Mouse (Mus musculus) kidney, postnatal 14 days (tissue): Measurements from ENCODE around the gene Gm13696.
"Not testable (repeated sequence)": the region's sequence is repeated elsewhere in the genome, so short reads cannot be mapped to it uniquely, and the experiment has no call there.

Source experiments
- DNase-seq: peaks from one replicate; pipeline ENCODE4 v3.0.0; 2022; ENCODE audit warnings: mixed read lengths

Gm13696 gene

GRCm38 (mm10) chr2:83972823-83973222, at the start of gene Gm13696:
TSS of gene Gm13696 (plus strand) at chr2:83973123.
- not testable (repeated sequence) for DNase-seq

DNA sequence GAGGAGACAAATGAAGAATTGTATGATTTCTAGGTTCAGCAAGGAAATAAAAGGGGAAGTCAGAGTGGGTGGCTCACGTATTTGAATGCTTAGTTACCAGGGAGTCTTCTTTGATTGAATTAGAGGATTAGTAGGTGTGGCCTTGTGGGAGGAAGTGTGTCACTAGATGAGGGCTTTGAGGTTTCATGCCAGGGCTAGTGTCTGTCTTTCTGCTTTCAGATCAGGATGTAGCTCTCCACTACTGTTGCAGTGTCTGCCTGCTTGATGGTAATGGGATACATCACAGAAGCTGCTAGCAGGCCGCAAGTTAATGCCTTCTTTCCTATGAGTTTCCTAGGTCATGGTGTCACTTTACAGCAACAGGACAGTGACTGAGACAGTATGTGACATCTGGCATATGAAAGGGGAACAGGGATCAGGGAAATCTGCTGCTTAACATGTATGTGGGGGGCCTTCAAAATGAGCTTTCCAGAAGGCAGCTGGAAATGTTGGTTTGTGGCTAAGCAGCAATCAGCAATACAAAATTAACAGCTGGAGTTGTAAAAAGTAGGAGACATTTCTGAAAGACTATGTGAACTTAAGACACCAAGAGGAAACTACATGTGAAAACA, 43.3 kb upstream of the Gm13696 start:
- DNase-seq, result no peak

GRCm38 (mm10) chr2:83940931-83941361, 32.0 kb upstream of the Gm13696 start, which contains the start of gene Zswim2:
TSS of gene Zswim2 (minus strand) at chr2:83941228.
- DNase-seq, result peak; percentile 44

DNA sequence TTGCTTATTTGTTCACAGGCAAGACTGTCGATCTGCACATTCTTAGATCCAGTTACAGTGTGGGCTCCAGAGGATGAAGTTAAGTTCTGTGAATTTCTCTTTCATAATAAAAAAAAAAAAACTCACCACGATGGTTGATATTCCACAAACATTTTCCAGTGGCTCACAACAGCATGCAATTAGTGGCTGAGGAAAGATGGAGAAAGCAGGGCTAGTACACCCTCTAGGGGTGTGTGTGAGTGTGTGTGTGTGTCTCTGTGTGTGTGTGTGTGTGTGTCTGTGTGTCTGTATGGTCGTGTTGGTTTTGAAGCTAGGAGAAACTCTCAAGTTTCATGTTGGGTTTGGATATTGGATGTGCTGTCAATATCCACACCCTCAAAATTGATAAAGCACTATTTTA, 31.5 kb upstream of the Gm13696 start:
- no peak for DNase-seq

DNA sequence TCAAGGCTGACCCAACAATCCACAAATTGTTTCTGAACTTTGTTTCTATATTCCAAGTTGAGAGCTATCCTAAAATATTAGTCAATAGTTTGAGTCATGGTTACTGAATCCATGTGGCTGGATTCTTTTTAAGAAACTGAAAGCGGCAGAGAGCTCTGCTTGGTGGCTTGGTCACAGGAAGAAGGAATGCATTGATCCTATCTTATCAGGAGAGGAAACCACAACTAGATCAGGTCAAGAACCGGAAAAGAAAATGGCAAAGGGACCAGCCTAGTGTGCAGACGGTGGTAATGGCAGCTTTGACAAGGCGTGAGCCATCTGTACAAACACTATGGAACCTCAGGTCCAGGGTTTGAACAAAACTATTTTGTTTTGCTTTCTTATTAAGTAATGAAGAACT, 31.1 kb upstream of the Gm13696 start:
- no peak for DNase-seq

DNA sequence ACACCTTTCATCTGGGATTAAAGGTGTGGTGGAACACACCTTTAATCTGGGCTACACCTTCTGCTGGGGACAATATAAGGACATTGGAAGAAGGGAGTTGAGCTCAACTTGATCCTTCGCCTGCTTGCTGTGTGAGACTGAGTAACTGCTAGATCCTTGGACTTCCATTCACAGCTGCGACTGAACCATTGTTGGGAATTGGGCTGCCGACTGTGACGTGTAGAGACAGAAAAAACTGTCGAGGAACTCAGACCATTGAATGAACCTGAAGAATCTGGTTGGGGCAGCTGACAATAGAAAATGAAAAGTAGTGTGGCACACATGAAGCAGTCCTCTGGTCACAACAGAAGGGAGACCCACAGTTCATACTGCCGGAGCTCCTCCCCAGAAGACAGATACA, 17.5 kb upstream of the Gm13696 start, which contains the start of gene Gm13698:
Gene Gm13698 (plus strand): TSS at position 301 of the 400 bp plus-strand sequence.
- not testable (repeated sequence) for DNase-seq

DNA sequence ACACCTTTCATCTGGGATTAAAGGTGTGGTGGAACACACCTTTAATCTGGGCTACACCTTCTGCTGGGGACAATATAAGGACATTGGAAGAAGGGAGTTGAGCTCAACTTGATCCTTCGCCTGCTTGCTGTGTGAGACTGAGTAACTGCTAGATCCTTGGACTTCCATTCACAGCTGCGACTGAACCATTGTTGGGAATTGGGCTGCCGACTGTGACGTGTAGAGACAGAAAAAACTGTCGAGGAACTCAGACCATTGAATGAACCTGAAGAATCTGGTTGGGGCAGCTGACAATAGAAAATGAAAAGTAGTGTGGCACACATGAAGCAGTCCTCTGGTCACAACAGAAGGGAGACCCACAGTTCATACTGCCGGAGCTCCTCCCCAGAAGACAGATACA, 11.7 kb upstream of the Gm13696 start, which contains the start of gene Gm13693:
Gene Gm13693 (plus strand): TSS at position 301 of the 400 bp plus-strand sequence.
- DNase-seq, result not testable (repeated sequence)

DNA sequence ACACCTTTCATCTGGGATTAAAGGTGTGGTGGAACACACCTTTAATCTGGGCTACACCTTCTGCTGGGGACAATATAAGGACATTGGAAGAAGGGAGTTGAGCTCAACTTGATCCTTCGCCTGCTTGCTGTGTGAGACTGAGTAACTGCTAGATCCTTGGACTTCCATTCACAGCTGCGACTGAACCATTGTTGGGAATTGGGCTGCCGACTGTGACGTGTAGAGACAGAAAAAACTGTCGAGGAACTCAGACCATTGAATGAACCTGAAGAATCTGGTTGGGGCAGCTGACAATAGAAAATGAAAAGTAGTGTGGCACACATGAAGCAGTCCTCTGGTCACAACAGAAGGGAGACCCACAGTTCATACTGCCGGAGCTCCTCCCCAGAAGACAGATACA, 5.9 kb upstream of the Gm13696 start, which contains the start of gene Gm13695:
Gene Gm13695 (plus strand): TSS at position 301 of the 400 bp plus-strand sequence.
- not testable (repeated sequence) for DNase-seq

DNA sequence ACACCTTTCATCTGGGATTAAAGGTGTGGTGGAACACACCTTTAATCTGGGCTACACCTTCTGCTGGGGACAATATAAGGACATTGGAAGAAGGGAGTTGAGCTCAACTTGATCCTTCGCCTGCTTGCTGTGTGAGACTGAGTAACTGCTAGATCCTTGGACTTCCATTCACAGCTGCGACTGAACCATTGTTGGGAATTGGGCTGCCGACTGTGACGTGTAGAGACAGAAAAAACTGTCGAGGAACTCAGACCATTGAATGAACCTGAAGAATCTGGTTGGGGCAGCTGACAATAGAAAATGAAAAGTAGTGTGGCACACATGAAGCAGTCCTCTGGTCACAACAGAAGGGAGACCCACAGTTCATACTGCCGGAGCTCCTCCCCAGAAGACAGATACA, 5.7 kb downstream of the Gm13696 start, which contains the start of gene Gm13694:
Gene Gm13694 (plus strand): TSS at position 301 of the 400 bp plus-strand sequence.
- not testable (repeated sequence) for DNase-seq

- DNase-seq, result not testable (repeated sequence)
Observed at GRCm38 (mm10) chr2:83984443-83984842, 11.5 kb downstream of the Gm13696 start, which contains the start of gene Gm13697. TSS of gene Gm13697 (plus strand) at chr2:83984743.

- DNase-seq, result not testable (repeated sequence)
Observed at GRCm38 (mm10) chr2:83990253-83990652, 17.3 kb downstream of the Gm13696 start, which contains the start of gene Gm13691. TSS of gene Gm13691 (plus strand) at chr2:83990553.

DNA sequence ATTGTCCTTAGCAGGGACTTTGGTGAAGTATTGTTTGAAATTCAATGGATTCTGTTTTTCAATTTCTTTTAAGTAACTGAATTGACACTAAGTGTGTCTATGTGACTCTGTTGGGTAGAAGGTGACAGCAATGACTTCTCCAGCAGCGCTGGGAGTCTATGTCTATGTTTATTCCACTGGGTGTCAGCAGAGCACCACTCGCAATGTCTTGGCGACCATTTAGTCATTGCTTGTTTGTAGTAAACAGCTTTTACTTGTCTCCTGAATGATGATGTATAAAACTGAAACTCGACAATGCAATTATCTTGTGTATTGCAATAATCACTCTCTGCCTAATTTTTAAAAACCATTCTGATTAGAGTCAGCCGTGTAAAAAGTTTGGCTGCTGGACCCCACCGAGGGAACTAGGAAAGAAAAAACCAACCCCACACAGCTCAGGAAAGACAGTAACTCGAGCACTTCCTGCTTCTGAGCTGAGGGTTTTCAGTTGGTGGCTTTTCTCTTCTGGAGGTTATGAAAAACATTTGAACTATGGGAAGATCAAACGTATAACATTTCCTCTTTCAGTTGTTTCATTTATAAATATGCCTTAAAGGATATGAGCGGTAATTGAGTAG, 20.8 kb downstream of the Gm13696 start:
- DNase-seq, result peak; percentile 37

GRCm38 (mm10) chr2:83994526-83994925, 21.6 kb downstream of the Gm13696 start:
- not testable (repeated sequence) for DNase-seq

- DNase-seq, result no peak
Observed at GRCm38 (mm10) chr2:84008913-84009312, 36.0 kb downstream of the Gm13696 start.

GRCm38 (mm10) chr2:84009818-84010217, 36.9 kb downstream of the Gm13696 start:
- peak; percentile 23 for DNase-seq

DNA sequence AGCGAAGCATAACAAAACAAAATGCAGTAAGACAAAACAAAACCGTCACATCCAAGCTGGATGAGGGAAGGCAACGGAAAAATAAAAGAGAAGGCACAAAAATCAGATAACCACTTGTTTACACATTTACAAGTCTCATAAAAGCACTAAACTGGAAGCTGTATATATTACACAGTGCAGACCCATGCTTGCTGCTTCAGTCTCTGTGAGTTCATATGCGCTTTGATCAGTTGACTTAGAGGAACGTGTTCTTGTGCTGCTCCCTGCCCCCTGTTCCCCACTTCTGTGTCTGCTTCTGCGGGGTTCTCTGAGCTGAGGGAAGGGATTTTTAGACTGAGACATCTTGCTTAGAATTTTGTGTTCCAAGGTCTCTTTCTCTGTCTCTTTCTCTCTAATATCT, 41.6 kb downstream of the Gm13696 start:
- no peak for DNase-seq

DNA sequence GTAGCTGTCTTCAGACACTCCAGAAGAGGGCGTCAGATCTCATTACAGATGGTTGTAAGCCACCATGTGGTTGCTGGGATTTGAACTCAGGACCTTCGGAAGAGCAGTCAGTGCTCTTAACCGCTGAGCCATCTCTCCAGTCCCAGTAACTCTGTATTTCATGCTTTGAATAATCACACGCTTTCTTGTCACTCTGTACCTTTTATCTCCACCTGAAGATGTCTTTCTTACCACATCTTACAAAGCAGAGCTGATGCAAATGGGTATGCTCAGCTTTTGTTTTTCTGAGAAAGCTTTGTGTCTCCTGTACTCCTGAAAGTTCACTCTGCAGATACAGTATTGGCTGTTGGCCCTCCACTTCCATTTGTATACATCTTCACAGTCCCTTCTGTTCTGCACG, 43.4 kb downstream of the Gm13696 start:
- DNase-seq, result not testable (repeated sequence)

DNA sequence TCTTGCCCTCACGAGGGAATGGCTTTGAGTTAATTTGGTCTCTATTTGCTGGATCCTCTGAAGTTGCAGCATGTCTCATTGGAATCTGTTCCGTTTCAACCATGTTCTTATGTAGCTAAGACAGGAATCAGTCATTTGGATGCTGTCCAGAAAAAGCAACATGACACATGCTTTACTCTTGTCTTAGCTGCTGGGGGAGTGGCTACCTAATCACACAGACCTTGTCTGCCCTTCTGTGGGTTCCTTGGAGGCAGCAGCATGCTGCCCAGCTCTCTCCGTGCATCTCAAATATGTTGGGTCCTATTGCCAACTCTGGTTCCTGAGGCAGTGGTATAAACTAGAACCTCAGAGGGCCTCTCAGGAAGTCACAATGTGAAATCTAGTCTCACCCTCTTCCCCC, 45.4 kb downstream of the Gm13696 start:
- DNase-seq, result no peak

GRCm38 (mm10) chr2:84019519-84020305, 46.8 kb downstream of the Gm13696 start:
- DNase-seq, result peak; percentile 68

- no peak for DNase-seq
Observed at GRCm38 (mm10) chr2:84021930-84022329, 49.0 kb downstream of the Gm13696 start.

- no peak for DNase-seq
Observed at GRCm38 (mm10) chr2:84022905-84023304, 50.0 kb downstream of the Gm13696 start.

DNA sequence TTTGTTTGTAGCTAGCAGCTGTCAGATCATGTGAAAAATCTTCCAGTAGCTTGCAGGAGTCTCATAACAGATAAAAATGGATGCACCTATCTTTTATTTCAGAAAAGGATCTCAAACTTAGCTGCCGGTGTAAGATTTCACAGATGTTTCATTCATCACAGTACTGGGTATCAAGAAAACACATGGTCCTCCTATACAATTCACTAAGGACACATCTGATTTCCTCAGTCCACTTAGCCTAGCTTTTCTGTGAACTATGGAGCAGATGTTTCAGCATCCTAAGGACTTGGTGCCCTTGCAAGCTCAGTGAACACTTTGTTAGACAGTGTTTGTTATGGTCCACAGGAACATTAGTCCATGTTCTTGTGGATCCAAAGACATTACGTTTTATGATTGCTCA, 50.4 kb downstream of the Gm13696 start:
- no peak for DNase-seq
